8 mouse cellular contexts compared by ENCODE assay signal in the genomic region with DNA sequence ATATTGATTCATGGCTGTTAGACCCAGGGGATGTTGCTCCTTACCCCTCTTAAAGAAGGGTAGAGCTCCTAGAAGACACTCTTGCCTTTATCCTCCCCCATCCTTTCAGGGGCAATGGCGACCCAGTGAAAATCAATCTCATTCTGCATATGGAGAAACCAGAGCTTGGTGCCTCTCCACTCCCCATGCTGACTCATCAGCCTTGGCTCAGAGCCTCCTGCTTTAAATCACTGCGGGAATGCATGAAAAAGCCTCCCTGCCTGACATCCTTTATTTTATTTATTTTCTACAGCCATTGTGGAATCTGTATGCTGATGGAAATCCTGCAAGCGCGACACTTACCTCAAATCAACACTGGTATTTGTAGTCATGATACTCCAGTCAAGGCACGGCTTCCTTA.
A peak's percentile ranks its signal among the peaks of the same experiment; 100 is the strongest.
DNase-seq lines count a peak whose midpoint lies in the region; ATAC-seq and TF ChIP-seq lines count a peak whose summit lies in the region.

No protein-coding gene starts in this region.

- TF ChIP-seq EP300 in heart, adult 2 months (IDR thresholded peaks at IDR 0.05; ENCODE audit: insufficient read depth, low read depth, low read length) = no peak

- no peak overlapping the region for H3K9ac ChIP-seq in midbrain, embryonic 16.5 days (ENCODE audit: low read depth, low read length)
- H3K9ac ChIP-seq in heart, adult 2 months (ENCODE audit: low read depth, low read length) = no peak overlapping the region

- TF ChIP-seq POLR2A in kidney, adult 2 months (IDR thresholded peaks at IDR 0.05; ENCODE audit: low read depth, low read length) = no peak
- TF ChIP-seq POLR2A in heart, adult 2 months (IDR thresholded peaks at IDR 0.05; ENCODE audit: insufficient read depth, low read depth, low read length) = no peak

- peak; percentile 10 for DNase-seq in kidney, adult 2 months
- no peak for DNase-seq in kidney, adult 8-10 months
- DNase-seq in adrenal gland, postnatal 10 days = peak; percentile 83
- DNase-seq in hindbrain, embryonic 10.5 days (ENCODE audit: low spot score) = no peak
- no peak for DNase-seq in lung, postnatal 10 days
- DNase-seq in testis, postnatal 14 days (ENCODE audit: low spot score) = no peak
- DNase-seq in heart, adult 2 months = no peak

- H3K9me3 ChIP-seq in hindbrain, embryonic 10.5 days = no peaks in the 10 kb centered on the region
- H3K9me3 ChIP-seq in midbrain, embryonic 16.5 days (replicated peaks; ENCODE audit: control insufficient read depth, low read length, poor library complexity, severe bottlenecking) = no peaks in the 10 kb centered on the region

- ATAC-seq in midbrain, embryonic 16.5 days = no peak

- no peaks in the 10 kb centered on the region for H3K27me3 ChIP-seq in kidney, adult 2 months (replicated peaks; ENCODE audit: control insufficient read depth, insufficient read depth, low read length)
- no peaks in the 10 kb centered on the region for H3K27me3 ChIP-seq in hindbrain, embryonic 10.5 days (ENCODE audit: insufficient read depth, poor library complexity, severe bottlenecking)
- H3K27me3 ChIP-seq in midbrain, embryonic 16.5 days (ENCODE audit: control insufficient read depth, insufficient read depth, low read depth, low read length) = no peaks in the 10 kb centered on the region
- H3K27me3 ChIP-seq in heart, adult 2 months (ENCODE audit: control insufficient read depth, insufficient read depth, low read length) = no peaks in the 10 kb centered on the region

- H3K27ac ChIP-seq in kidney, adult 2 months (ENCODE audit: insufficient read depth, low read depth, low read length) = no peak overlapping the region
- peak overlapping the region; percentile 41; the same call in 1 of the 2 replicates for H3K27ac ChIP-seq in hindbrain, embryonic 10.5 days
- H3K27ac ChIP-seq in midbrain, embryonic 16.5 days (ENCODE audit: low read length) = peak overlapping the region; percentile 86
- no peak overlapping the region for H3K27ac ChIP-seq in heart, adult 2 months

- WGBS in kidney, adult 2 months = 29% methylated on average over 5 of the region's 5 CpGs
- WGBS in hindbrain, embryonic 10.5 days = 59% methylated on average over 5 of the region's 5 CpGs
- 27% methylated on average over 5 of the region's 5 CpGs for WGBS in midbrain, embryonic 16.5 days
- WGBS in heart, adult 2 months = 50% methylated on average over 5 of the region's 5 CpGs

- no peak for TF ChIP-seq CTCF in kidney, adult 2 months (conservative IDR thresholded peaks at IDR 0.05; ENCODE audit: insufficient read depth, insufficient read length, low read depth, low read length)
- TF ChIP-seq CTCF in heart, adult 2 months (IDR thresholded peaks at IDR 0.05) = no peak

- H3K36me3 ChIP-seq in kidney, adult 2 months (ENCODE audit: control insufficient read depth, insufficient read depth, low read length) = no peaks in the 10 kb centered on the region
- no peaks in the 10 kb centered on the region for H3K36me3 ChIP-seq in hindbrain, embryonic 10.5 days
- no peaks in the 10 kb centered on the region for H3K36me3 ChIP-seq in midbrain, embryonic 16.5 days (ENCODE audit: control insufficient read depth, insufficient read depth, low read length)
- H3K36me3 ChIP-seq in heart, adult 2 months (ENCODE audit: control insufficient read depth, insufficient read depth, low read length) = no peaks in the 10 kb centered on the region

- intact Hi-C loops in heart, adult 2 months (cut with DNase I) = no loop called here

- H3K4me3 ChIP-seq in kidney, adult 2 months (ENCODE audit: insufficient read depth, low read depth, low read length) = no peak overlapping the region
- H3K4me3 ChIP-seq in hindbrain, embryonic 10.5 days = no peak overlapping the region
- H3K4me3 ChIP-seq in midbrain, embryonic 16.5 days (ENCODE audit: low read depth, low read length) = no peak overlapping the region
- no peak overlapping the region for H3K4me3 ChIP-seq in heart, adult 2 months

- no peak overlapping the region for H3K4me2 ChIP-seq in midbrain, embryonic 16.5 days (ENCODE audit: low read length)

- no peaks in the 10 kb centered on the region for H3K79me2 ChIP-seq in heart, adult 2 months (replicated peaks; ENCODE audit: control insufficient read depth, insufficient read depth, low read length)

- no peaks in the 10 kb centered on the region for H3K4me1 ChIP-seq in kidney, adult 2 months (ENCODE audit: control insufficient read depth, insufficient read depth, low read length)
- peaks cover 34% of the 10 kb centered on the region for H3K4me1 ChIP-seq in hindbrain, embryonic 10.5 days (replicated peaks)
- peaks cover 35% of the 10 kb centered on the region for H3K4me1 ChIP-seq in midbrain, embryonic 16.5 days (ENCODE audit: control insufficient read depth, insufficient read depth, low read length)
- H3K4me1 ChIP-seq in heart, adult 2 months (ENCODE audit: control insufficient read depth, insufficient read depth, low read length) = no peaks in the 10 kb centered on the region

Comparison
In these comparisons a context has a peak if more than half of its experiments do, and no peak if none do; other contexts are left out.
1. DNase-seq: peak in kidney, adult 2 months (single experiment) and adrenal gland, postnatal 10 days (single experiment); none in kidney, adult 8-10 months (0 of 2), hindbrain, embryonic 10.5 days (single experiment), lung, postnatal 10 days (single experiment), testis, postnatal 14 days (single experiment) and heart, adult 2 months (0 of 2).
2. H3K27ac ChIP-seq: peak in hindbrain, embryonic 10.5 days (single experiment) and midbrain, embryonic 16.5 days (single experiment); none in kidney, adult 2 months (single experiment) and heart, adult 2 months (single experiment).